Mouse (Mus musculus) ES-Bruce4 (cell line): Measurements from ENCODE around the gene 2610528J11Rik. TPM values are rescaled to one million over a fixed set of nuclear protein-coding genes. Genes with fewer than 3 reads are reported as not detected.
A peak's percentile ranks its signal among the peaks of the same experiment; 100 is the strongest.

ENCODE experiments used
- H3K27ac ChIP-seq: 2 replicates; pipeline ENCODE4 v1.5.1; 2012; ENCODE audit warnings: low read length, inconsistent platforms; ENCODE audit not compliant: insufficient read depth
- H3K27me3 ChIP-seq: 2 replicates; pipeline ENCODE4 v1.6.1; 2012; ENCODE audit warnings: mild to moderate bottlenecking, low read length, inconsistent platforms; ENCODE audit not compliant: control insufficient read depth, poor library complexity, insufficient read depth, severe bottlenecking
- H3K36me3 ChIP-seq: 2 replicates; pipeline ENCODE4 v1.6.1; 2012; ENCODE audit warnings: inconsistent platforms, mild to moderate bottlenecking, low read length, moderate library complexity; ENCODE audit not compliant: control insufficient read depth, poor library complexity, insufficient read depth, severe bottlenecking
- H3K4me1 ChIP-seq: one replicate; pipeline ENCODE4 v1.8.1; 2011; ENCODE audit warnings: low read length; ENCODE audit not compliant: control insufficient read depth, insufficient read depth
- H3K4me3 ChIP-seq: 2 replicates; pipeline ENCODE4 v1.5.1; 2011; ENCODE audit warnings: low read depth, mild to moderate bottlenecking, low read length
- H3K9ac ChIP-seq: 2 replicates; pipeline ENCODE4 v1.6.1; 2012; ENCODE audit warnings: low read depth, mild to moderate bottlenecking, inconsistent platforms; ENCODE audit not compliant: poor library complexity, severe bottlenecking
- H3K9me3 ChIP-seq: replicated peaks from 2 replicates; pipeline ENCODE4 v1.6.1; 2012; ENCODE audit warnings: mild to moderate bottlenecking, low read length, inconsistent platforms; ENCODE audit not compliant: control insufficient read depth, poor library complexity, insufficient read depth, severe bottlenecking
- CTCF ChIP-seq: IDR thresholded peaks from one replicate; pipeline ENCODE4 v1.8.1; 2011; ENCODE audit warnings: low read depth, low read length
- EP300 ChIP-seq: IDR thresholded peaks from 2 replicates; pipeline ENCODE4 v1.6.1; 2011; ENCODE audit warnings: low read depth, low read length; ENCODE audit not compliant: insufficient read depth
- POLR2A ChIP-seq: IDR thresholded peaks from one replicate; pipeline ENCODE4 v1.8.1; 2011; ENCODE audit warnings: low read length; ENCODE audit not compliant: insufficient read depth
- polyA plus RNA-seq: library from polyadenylated mRNA; stranded (reverse); fragments of >200 nt; gene quantifications from 2 replicates; pipeline ENCODE4 v1.2.4, GENCODE M21; 2011; ENCODE audit warnings: low read depth; ENCODE audit not compliant: missing spikeins, insufficient read depth, insufficient read length

Gene 2610528J11Rik
- polyA plus RNA-seq, 1 experiment = 19.5 TPM

- H3K9me3 ChIP-seq = no peaks in the 10 kb centered on the region
- no peaks in the 10 kb centered on the region for H3K27me3 ChIP-seq
- no peak for TF ChIP-seq EP300
- no peak for TF ChIP-seq CTCF
- no peak for TF ChIP-seq POLR2A
- no peak overlapping the region for H3K9ac ChIP-seq
- no peak overlapping the region for H3K4me3 ChIP-seq
- no peak overlapping the region for H3K27ac ChIP-seq
- H3K36me3 ChIP-seq = no peaks in the 10 kb centered on the region
- H3K4me1 ChIP-seq = peaks cover 4% of the 10 kb centered on the region
Observed at GRCm38 (mm10) chr4:118522248-118522647, 4.6 kb upstream of the 2610528J11Rik start.

- TF ChIP-seq POLR2A (no peak), CTCF (no peak), EP300 (no peak)
- Histone ChIP-seq H3K27me3 (no peaks in the 10 kb centered on the region), H3K27ac (no peak overlapping the region), H3K4me1 (peaks cover 6% of the 10 kb centered on the region), H3K36me3 (no peaks in the 10 kb centered on the region), H3K4me3 (no peak overlapping the region), H3K9me3 (no peaks in the 10 kb centered on the region), H3K9ac (no peak overlapping the region)
Observed at GRCm38 (mm10) chr4:118523976-118524375, 2.8 kb upstream of the 2610528J11Rik start.

DNA sequence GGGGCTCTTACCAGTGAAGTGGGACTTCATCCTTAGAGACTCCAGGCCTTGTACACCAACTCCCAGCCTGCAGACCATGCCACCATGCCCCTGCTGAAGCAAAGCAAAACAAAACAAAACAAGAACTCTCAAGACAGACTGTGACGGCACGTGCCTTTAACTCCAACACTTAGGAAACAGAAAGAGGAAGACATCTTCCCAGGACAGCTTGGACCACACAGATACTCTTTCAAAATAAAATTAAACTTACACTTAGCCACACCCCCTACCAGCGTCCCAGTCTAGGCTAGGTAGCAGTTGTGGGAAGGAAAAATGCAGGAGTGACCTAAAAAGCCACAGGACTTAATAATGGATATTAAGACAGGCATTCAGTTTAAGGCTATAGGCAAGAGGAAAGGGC, 1.0 kb upstream of the 2610528J11Rik start:
- Histone ChIP-seq H3K36me3 (no peaks in the 10 kb centered on the region), H3K4me1 (peaks cover 6% of the 10 kb centered on the region), H3K27ac (no peak overlapping the region), H3K27me3 (no peaks in the 10 kb centered on the region), H3K9ac (no peak overlapping the region), H3K4me3 (no peak overlapping the region), H3K9me3 (no peaks in the 10 kb centered on the region)
- TF ChIP-seq CTCF (no peak), POLR2A (no peak), EP300 (no peak)

GRCm38 (mm10) chr4:118527335-118527681, 509 bp downstream of the 2610528J11Rik start:
- Histone ChIP-seq H3K9ac (no peak overlapping the region), H3K36me3 (no peaks in the 10 kb centered on the region), H3K27ac (no peak overlapping the region), H3K4me1 (peaks cover 6% of the 10 kb centered on the region), H3K4me3 (peak overlapping the region; percentile 64), H3K27me3 (no peaks in the 10 kb centered on the region), H3K9me3 (no peaks in the 10 kb centered on the region)
- no peak for TF ChIP-seq CTCF

DNA sequence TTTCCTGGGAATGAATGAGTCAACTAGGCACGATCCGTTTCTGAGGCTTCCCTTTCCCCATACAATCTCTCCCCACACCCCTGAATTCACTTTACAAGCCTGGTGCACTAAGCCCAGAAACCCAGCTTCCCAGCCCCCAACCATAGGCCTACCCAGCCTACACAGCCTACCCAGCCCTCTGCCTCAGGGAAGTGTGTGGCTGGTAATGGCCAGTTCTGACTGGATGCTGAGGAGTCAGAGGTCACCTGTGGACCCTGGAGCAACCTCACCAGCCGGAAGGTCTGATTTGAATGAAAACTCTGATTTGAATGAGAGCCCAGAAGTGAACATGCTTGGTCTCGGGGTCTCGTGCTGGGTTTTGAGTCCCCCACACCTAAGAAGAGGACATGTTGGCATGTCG, 921 bp downstream of the 2610528J11Rik start:
- Histone ChIP-seq H3K4me3 (peak overlapping the region; percentile 64), H3K4me1 (peaks cover 9% of the 10 kb centered on the region), H3K9ac (no peak overlapping the region), H3K9me3 (no peaks in the 10 kb centered on the region), H3K27ac (no peak overlapping the region), H3K27me3 (no peaks in the 10 kb centered on the region), H3K36me3 (no peaks in the 10 kb centered on the region)
- TF ChIP-seq EP300 (peak; percentile 90), POLR2A (no peak)

- Histone ChIP-seq H3K36me3 (no peaks in the 10 kb centered on the region), H3K4me1 (peaks cover 7% of the 10 kb centered on the region), H3K27ac (no peak overlapping the region), H3K9ac (no peak overlapping the region), H3K27me3 (no peaks in the 10 kb centered on the region), H3K9me3 (no peaks in the 10 kb centered on the region), H3K4me3 (no peak overlapping the region)
- TF ChIP-seq POLR2A = no peak
- no peak for TF ChIP-seq EP300
- no peak for TF ChIP-seq CTCF
Observed at GRCm38 (mm10) chr4:118532663-118533062, 5.9 kb downstream of the 2610528J11Rik start.
